Mouse (Mus musculus) liver, embryonic 14.5 days (tissue): ENCODE results near the gene Acbd7. TPM values are rescaled to one million over a fixed set of nuclear protein-coding genes. Genes with fewer than 3 reads are reported as not detected.

Experiments
- ATAC-seq: fragments of 200-750 bp; cut with Nextera tagmentation; 2 replicates; pipeline ENCODE4 v1.8.0; 2017; ENCODE audit warnings: moderate number of reproducible peaks, mild to moderate bottlenecking, moderate library complexity; ENCODE audit not compliant: insufficient read depth
- DNase-seq, 3 experiments: peaks; one replicate each; pipeline ENCODE4 v3.0.0-alpha.2; 2012 to 2013; ENCODE audit warnings: low read depth in 3 of 3, low spot score in 3 of 3
- H3K27ac ChIP-seq: fragments of 300-500 bp; sonication (generic); 2 replicates; pipeline ENCODE4 v1.5.1; 2014; ENCODE audit warnings: moderate library complexity, mild to moderate bottlenecking, control low read depth, inconsistent platforms
- H3K27me3 ChIP-seq: fragments of 300-500 bp; sonication (generic); 2 replicates; pipeline ENCODE4 v1.6.1; 2014; ENCODE audit warnings: mild to moderate bottlenecking, low read length, moderate library complexity; ENCODE audit not compliant: control insufficient read depth, insufficient read depth
- H3K36me3 ChIP-seq: fragments of 300-500 bp; sonication (generic); replicated peaks from 2 replicates; pipeline ENCODE4 v1.6.1; 2014; ENCODE audit warnings: low read depth; ENCODE audit not compliant: control insufficient read depth, insufficient read depth
- H3K4me1 ChIP-seq, 2 experiments: fragments of 200-500 bp in 1 of 2; fragments of 300-500 bp in 1 of 2; sonication (generic) in 1 of 2; replicated peaks; 2 replicates each; pipeline ENCODE4 v1.6.1; 2012 to 2014; ENCODE audit warnings: antibody characterized with exemption in 1 of 2, inconsistent platforms in 1 of 2, low read length in 1 of 2; ENCODE audit not compliant: control insufficient read depth in 2 of 2, insufficient read depth in 2 of 2
- H3K4me2 ChIP-seq: fragments of 300-500 bp; sonication (generic); 2 replicates; pipeline ENCODE4 v1.6.1; 2014; ENCODE audit warnings: low read depth, mild to moderate bottlenecking, control low read depth, moderate library complexity
- H3K4me3 ChIP-seq, 2 experiments: fragments of 200-500 bp in 1 of 2; fragments of 300-500 bp in 1 of 2; sonication (generic) in 1 of 2; 2 replicates each; pipeline ENCODE4 v1.5.1; 2012 to 2014; ENCODE audit warnings: low read depth in 2 of 2, low read length in 2 of 2, mild to moderate bottlenecking in 2 of 2, control low read depth in 1 of 2, inconsistent platforms in 1 of 2, moderate library complexity in 1 of 2; ENCODE audit not compliant: insufficient read depth in 1 of 2
- H3K9ac ChIP-seq: fragments of 300-500 bp; sonication (generic); replicated peaks from 2 replicates; pipeline ENCODE4 v1.6.1; 2014; ENCODE audit warnings: mild to moderate bottlenecking, control low read depth, moderate library complexity
- H3K9me3 ChIP-seq: fragments of 300-500 bp; sonication (generic); 2 replicates; pipeline ENCODE4 v1.6.1; 2016; ENCODE audit warnings: low read length, mixed read lengths; ENCODE audit not compliant: control insufficient read depth
- CTCF ChIP-seq: IDR thresholded peaks from 2 replicates; pipeline ENCODE4 v1.5.1; 2016; ENCODE audit warnings: antibody characterized with exemption, low read depth, control low read depth
- EP300 ChIP-seq: IDR thresholded peaks from 2 replicates; pipeline ENCODE4 v1.6.1; 2016; ENCODE audit warnings: antibody characterized with exemption, low read depth
- WGBS: fragments of 180-500 bp; shearing (Covaris S2); extraction: QIAGEN DNeasy Blood & Tissue Kit; methylation state at CpG from one replicate; pipeline ENCODE4 v1.1.7; 2014; ENCODE audit not compliant: insufficient replicate concordance; 5-methylcytosine and 5-hydroxymethylcytosine counted together
- polyA plus RNA-seq, 2 experiments: library from polyadenylated mRNA; depleted of rRNA in 1 of 2; stranded (reverse) in 1 of 2; unstranded in 1 of 2; fragments of >200 nt; fragmentation: Nextera tagmentation in 1 of 2; extraction: Ambion mirVana in 1 of 2; gene quantifications; 2 replicates each; pipeline versions ENCODE4 v1.2.1 to v1.2.3; 2012 to 2014

The Acbd7 gene
- polyA plus RNA-seq, 2 experiments = 0.33 to 1.0 TPM

GRCm38 (mm10) chr2:3305426-3306025 is 30.4 kb upstream of the Acbd7 start:
- WGBS = 61% methylated on average over 3 of the region's 3 CpGs
- H3K9ac ChIP-seq = no peak overlapping the region
- TF ChIP-seq EP300 (no peak), CTCF (no peak)
- no peak overlapping the region for H3K4me2 ChIP-seq
- no peaks in the 10 kb centered on the region for H3K9me3 ChIP-seq
- ATAC-seq = no peak
- H3K4me1 ChIP-seq = no peaks in the 10 kb centered on the region
- H3K27me3 ChIP-seq = no peaks in the 10 kb centered on the region
- no peak for DNase-seq
- peaks cover 6% of the 10 kb centered on the region for H3K36me3 ChIP-seq
- no peak overlapping the region for H3K4me3 ChIP-seq
- H3K27ac ChIP-seq = no peak overlapping the region

DNA sequence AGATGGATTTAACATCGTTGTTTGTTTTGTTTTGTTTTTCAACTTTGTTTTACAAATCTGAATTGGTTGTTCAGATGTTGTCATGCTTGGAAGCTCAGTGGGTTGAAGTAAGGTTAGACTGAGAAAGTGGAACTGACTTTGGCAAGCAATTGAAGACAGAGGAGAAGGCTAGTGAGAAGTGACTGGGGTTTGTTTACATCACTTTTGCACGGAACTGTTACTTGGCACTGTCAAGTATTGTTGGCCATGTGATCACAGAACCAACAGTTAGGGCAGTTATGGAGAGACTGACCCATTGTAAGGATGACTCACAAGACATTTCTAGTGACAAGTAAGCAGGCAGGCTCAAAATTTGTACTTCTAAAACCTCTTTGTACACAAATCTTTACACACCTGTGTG is 12.8 kb upstream of the Acbd7 start:
- Histone ChIP-seq H3K9ac (no peak overlapping the region), H3K9me3 (no peaks in the 10 kb centered on the region), H3K4me1 (no peaks in the 10 kb centered on the region), H3K4me3 (no peak overlapping the region), H3K36me3 (peaks cover 23% of the 10 kb centered on the region), H3K27me3 (no peaks in the 10 kb centered on the region), H3K27ac (no peak overlapping the region), H3K4me2 (no peak overlapping the region)
- TF ChIP-seq CTCF = no peak
- no peak for ATAC-seq
- WGBS = 78% methylated on average over 2 of the region's 2 CpGs
- no peak for DNase-seq

DNA sequence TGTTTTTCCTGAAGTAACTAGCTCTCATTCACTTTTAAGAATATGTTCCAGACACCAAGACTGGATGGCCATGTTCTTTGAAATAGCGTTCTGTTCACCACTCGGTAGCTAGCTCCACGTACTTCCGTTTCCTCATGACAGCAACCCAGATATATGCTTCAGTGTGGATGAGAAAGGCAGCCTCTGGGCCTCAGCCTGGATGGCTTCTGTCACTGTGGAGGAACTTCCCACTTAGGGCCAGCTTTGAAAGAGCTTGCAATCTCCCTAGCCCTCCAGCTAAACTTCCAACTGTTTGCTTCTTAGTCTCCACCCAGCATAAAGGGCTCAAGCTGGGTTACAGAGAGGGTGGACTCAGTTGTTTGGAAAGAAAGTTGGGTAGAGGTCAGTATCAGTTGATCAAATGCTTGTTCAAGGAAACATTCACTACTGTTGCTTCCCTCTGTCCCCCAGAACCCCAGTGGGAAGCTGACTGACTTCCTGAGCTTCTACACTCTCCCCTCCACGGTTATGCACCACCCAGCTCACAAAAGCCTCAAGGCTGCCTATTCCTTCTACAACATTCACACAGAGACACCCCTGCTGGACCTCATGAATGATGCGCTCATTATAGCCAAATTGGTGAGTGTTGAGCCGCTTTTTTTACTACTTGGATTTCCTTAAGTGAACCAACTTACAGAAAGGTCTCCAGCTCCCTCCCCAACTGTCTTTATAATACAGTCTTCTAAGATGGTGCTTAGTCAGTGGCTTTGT is 11.4 kb upstream of the Acbd7 start:
- peaks cover 34% of the 10 kb centered on the region for H3K36me3 ChIP-seq
- 84% methylated on average over 7 of the region's 7 CpGs for WGBS
- TF ChIP-seq EP300 (no peak), CTCF (no peak)
- H3K9ac ChIP-seq = no peak overlapping the region
- no peak overlapping the region for H3K4me2 ChIP-seq
- no peaks in the 10 kb centered on the region for H3K9me3 ChIP-seq
- ATAC-seq = no peak
- DNase-seq = no peak
- H3K4me3 ChIP-seq = no peak overlapping the region
- H3K27ac ChIP-seq = no peak overlapping the region
- H3K4me1 ChIP-seq = no peaks in the 10 kb centered on the region
- H3K27me3 ChIP-seq = no peaks in the 10 kb centered on the region

GRCm38 (mm10) chr2:3326547-3326946 is 9.4 kb upstream of the Acbd7 start:
- WGBS = 88% methylated on average over 1 of the region's 1 CpGs
- H3K9me3 ChIP-seq = no peaks in the 10 kb centered on the region
- no peak for TF ChIP-seq EP300
- no peak for TF ChIP-seq CTCF
- H3K9ac ChIP-seq = no peak overlapping the region
- H3K4me1 ChIP-seq = peaks cover 0 to 9% of the 10 kb centered on the region in 2 experiments; a peak in 2 of 4 replicates
- H3K36me3 ChIP-seq = peaks cover 34% of the 10 kb centered on the region
- ATAC-seq (no peak), DNase-seq (no peak)
- no peak overlapping the region for H3K4me2 ChIP-seq
- no peaks in the 10 kb centered on the region for H3K27me3 ChIP-seq
- no peak overlapping the region for H3K4me3 ChIP-seq
- no peak overlapping the region for H3K27ac ChIP-seq

DNA sequence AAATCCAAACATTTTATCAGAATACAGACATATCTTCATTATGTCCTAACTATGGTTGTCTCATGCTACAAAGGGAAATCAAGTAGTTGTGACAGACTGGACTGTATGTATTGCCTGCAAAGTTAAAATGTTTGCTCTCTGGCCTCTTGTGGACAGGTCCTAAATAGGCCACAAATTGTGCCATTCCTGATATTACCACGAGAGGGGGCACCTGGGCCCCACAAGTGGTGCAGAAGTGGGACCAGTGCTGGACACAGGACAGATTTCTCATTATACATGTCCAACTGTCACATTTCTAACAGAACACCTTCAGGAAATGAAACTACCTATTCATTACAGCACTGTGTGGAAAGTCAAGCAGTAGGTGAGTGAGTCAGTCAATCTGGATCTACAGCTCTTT is 8.6 kb upstream of the Acbd7 start:
- H3K36me3 ChIP-seq = peaks cover 34% of the 10 kb centered on the region
- ATAC-seq = no peak
- DNase-seq = peak in 2 of 3 experiments; percentile 47 to 48

More for the DNA sequence above, 8.6 kb upstream of the Acbd7 start:
- WGBS = 11% methylated on average over 1 of the region's 1 CpGs
- Histone ChIP-seq H3K9me3 (no peaks in the 10 kb centered on the region), H3K4me2 (no peak overlapping the region), H3K4me3 (no peak overlapping the region), H3K27ac (no peak overlapping the region), H3K9ac (no peak overlapping the region), H3K27me3 (no peaks in the 10 kb centered on the region), H3K4me1 (peaks cover 0 to 9% of the 10 kb centered on the region in 2 experiments; a peak in 2 of 4 replicates)
- TF ChIP-seq CTCF (peak; percentile 82), EP300 (no peak)
